Mouse (Mus musculus): ENCODE results near the gene Ets2. TPM values are rescaled to one million over a fixed set of nuclear protein-coding genes. Genes with fewer than 3 reads are reported as not detected.
"Not testable (repeated sequence)": the region's sequence is repeated elsewhere in the genome, so short reads cannot be mapped to it uniquely, and the experiment has no call there.

The Ets2 gene
- polyA plus RNA-seq, 1 experiment = 11.2 TPM

DNA sequence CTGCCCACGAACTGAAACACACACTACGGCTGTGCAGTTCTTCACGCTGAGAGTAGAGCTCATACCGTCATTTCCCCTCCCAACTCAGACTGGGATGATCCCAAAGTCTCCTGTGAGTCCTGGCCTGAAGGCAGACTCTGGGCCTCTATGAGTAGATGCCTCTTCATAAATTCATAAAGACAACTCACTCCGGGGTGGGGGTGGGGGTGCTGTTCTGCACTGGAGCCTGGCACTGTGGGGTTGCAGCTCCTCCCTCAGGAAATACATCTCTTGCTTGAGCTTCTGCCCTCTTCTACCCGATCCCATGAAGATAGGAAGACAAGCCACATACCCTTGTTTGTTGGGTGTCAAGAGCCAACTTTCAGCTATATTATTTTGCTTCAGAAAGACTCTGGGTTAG, 59.9 kb downstream of the Ets2 start:
- TF ChIP-seq POLR2A (IDR thresholded peaks at IDR 0.05; ENCODE audit: borderline replicate concordance, low read depth, low read length) (no peak), CTCF (IDR thresholded peaks at IDR 0.05; ENCODE audit: low read depth, low read length) (no peak)
- Histone ChIP-seq H3K4me3 (ENCODE audit: insufficient read depth, low read length) (no peak overlapping the region), H3K4me1 (ENCODE audit: control insufficient read depth, insufficient read depth, low read length) (no peaks in the 10 kb centered on the region), H3K27ac (ENCODE audit: insufficient read depth, low read depth, low read length) (no peak overlapping the region)

GRCm38 (mm10) chr16:95763201-95763600, 61.3 kb downstream of the Ets2 start:
- Histone ChIP-seq H3K4me3 (ENCODE audit: insufficient read depth, low read length) (no peak overlapping the region), H3K4me1 (ENCODE audit: control insufficient read depth, insufficient read depth, low read length) (no peaks in the 10 kb centered on the region), H3K27ac (ENCODE audit: insufficient read depth, low read depth, low read length) (no peak overlapping the region)
- TF ChIP-seq POLR2A (IDR thresholded peaks at IDR 0.05; ENCODE audit: borderline replicate concordance, low read depth, low read length) (no peak), CTCF (IDR thresholded peaks at IDR 0.05; ENCODE audit: low read depth, low read length) (no peak)

DNA sequence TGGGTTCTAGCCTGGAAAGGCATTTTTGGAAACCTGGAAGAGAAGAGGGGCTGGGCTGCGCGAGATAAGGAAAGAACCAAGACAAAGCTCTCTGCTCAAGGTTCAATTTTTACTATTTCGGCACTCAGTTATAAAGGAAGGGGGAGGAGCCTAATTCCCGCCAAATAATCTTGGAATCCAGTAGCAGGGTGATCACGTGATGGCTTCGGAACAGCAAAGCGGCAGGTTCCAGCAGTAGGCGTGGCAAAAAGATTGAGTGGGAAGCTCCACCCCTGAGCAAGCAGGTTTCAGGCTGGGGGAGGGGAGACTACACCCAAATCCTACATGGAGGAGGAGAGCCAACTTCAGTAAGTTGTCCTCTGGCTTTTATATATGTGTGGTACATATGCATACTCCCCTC, 62.2 kb downstream of the Ets2 start:
- H3K4me3 ChIP-seq (ENCODE audit: insufficient read depth, low read length); H3K4me1 ChIP-seq (ENCODE audit: control insufficient read depth, insufficient read depth, low read length); H3K27ac ChIP-seq (ENCODE audit: insufficient read depth, low read depth, low read length): not testable (repeated sequence)

DNA sequence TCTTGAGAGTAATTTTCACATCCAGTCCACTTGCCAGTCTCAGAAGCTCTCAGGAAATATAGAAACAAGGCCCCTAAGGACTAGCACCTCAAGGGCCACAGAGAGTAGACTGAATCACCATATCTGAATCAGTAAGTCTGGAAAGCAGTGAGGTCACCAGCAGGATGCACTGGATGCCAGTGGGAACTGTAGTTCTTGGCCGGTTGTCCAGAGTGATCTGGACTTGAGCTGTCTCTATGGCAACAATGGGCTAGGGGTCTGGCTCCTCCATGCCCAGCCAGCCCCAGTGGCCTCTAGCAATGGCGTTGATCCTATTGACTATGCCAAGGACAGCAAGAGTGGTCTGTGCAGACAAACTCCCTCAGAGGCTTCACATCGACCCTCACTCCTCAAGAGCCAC, 64.3 kb downstream of the Ets2 start:
- no peak overlapping the region for H3K27ac ChIP-seq (ENCODE audit: insufficient read depth, low read depth, low read length)
- no peaks in the 10 kb centered on the region for H3K4me1 ChIP-seq (ENCODE audit: control insufficient read depth, insufficient read depth, low read length)
- no peak overlapping the region for H3K4me3 ChIP-seq (ENCODE audit: insufficient read depth, low read length)
- TF ChIP-seq POLR2A (IDR thresholded peaks at IDR 0.05; ENCODE audit: borderline replicate concordance, low read depth, low read length) (no peak), CTCF (IDR thresholded peaks at IDR 0.05; ENCODE audit: low read depth, low read length) (no peak)

DNA sequence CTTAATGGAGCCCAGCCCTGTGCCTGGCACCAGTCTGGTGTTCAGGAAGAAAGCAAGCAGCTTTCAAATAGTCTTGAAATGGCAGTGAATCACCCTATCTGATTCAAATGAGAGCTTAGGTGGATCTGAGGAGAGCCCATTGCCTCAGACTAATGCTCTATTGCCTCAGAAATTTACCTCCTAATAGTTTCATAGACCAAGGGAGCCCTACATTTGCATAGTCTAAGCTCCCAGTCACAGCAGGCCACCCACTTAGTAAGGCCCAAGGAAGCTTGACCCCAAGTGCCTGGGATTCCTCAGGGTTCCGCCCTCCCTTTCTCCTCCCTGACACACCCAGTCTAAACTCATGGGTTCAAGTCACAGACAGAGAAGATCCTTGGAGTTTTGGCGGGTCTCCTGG, 65.4 kb downstream of the Ets2 start:
- Histone ChIP-seq H3K4me3 (ENCODE audit: insufficient read depth, low read length) (no peak overlapping the region), H3K4me1 (ENCODE audit: control insufficient read depth, insufficient read depth, low read length) (no peaks in the 10 kb centered on the region), H3K27ac (ENCODE audit: insufficient read depth, low read depth, low read length) (no peak overlapping the region)
- TF ChIP-seq POLR2A (IDR thresholded peaks at IDR 0.05; ENCODE audit: borderline replicate concordance, low read depth, low read length) (no peak), CTCF (IDR thresholded peaks at IDR 0.05; ENCODE audit: low read depth, low read length) (no peak)

- H3K4me3 ChIP-seq (ENCODE audit: insufficient read depth, low read length) = no peak overlapping the region
- H3K27ac ChIP-seq (ENCODE audit: insufficient read depth, low read depth, low read length) = no peak overlapping the region
- H3K4me1 ChIP-seq (ENCODE audit: control insufficient read depth, insufficient read depth, low read length) = no peaks in the 10 kb centered on the region
- TF ChIP-seq POLR2A (IDR thresholded peaks at IDR 0.05; ENCODE audit: borderline replicate concordance, low read depth, low read length) = no peak
- TF ChIP-seq CTCF (IDR thresholded peaks at IDR 0.05; ENCODE audit: low read depth, low read length) = no peak
Observed at GRCm38 (mm10) chr16:95769066-95769995, 67.5 kb downstream of the Ets2 start.

- TF ChIP-seq CTCF (IDR thresholded peaks at IDR 0.05; ENCODE audit: low read depth, low read length) (no peak), POLR2A (IDR thresholded peaks at IDR 0.05; ENCODE audit: borderline replicate concordance, low read depth, low read length) (no peak)
- H3K4me1 ChIP-seq (ENCODE audit: control insufficient read depth, insufficient read depth, low read length) = no peaks in the 10 kb centered on the region
- no peak overlapping the region for H3K27ac ChIP-seq (ENCODE audit: insufficient read depth, low read depth, low read length)
- H3K4me3 ChIP-seq (ENCODE audit: insufficient read depth, low read length) = no peak overlapping the region
Observed at GRCm38 (mm10) chr16:95769996-95770334, 68.1 kb downstream of the Ets2 start.

DNA sequence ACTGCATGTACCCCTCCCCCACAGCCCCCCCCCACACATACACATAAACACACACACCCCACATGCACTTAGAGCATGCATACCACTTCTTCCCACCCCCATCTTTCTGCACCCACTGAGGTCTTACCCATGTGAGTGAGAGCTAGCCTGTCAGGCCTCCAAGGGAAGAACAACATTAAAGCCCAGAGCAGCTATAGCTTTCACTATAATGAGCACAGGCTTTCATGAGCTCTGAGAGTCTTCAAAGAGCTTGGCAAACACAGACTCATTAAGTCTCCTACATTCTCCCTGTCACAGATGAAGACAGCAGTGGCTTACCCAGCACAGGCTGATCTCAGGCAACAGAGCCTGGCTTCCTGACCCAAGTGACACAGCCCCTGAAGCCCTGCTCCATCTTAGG, 68.5 kb downstream of the Ets2 start:
- Histone ChIP-seq H3K4me3 (ENCODE audit: insufficient read depth, low read length) (no peak overlapping the region), H3K4me1 (ENCODE audit: control insufficient read depth, insufficient read depth, low read length) (no peaks in the 10 kb centered on the region), H3K27ac (ENCODE audit: insufficient read depth, low read depth, low read length) (no peak overlapping the region)
- TF ChIP-seq CTCF (IDR thresholded peaks at IDR 0.05; ENCODE audit: low read depth, low read length) (no peak), POLR2A (IDR thresholded peaks at IDR 0.05; ENCODE audit: borderline replicate concordance, low read depth, low read length) (no peak)

Other genes with a start within 250 kb of the Ets2 start
- not detected in 2 replicates for gene Erg, start 115.5 kb upstream of the Ets2 start, polyA plus RNA-seq (2012; ENCODE audit: insufficient read depth, insufficient read length, missing spikeins)

All from bone marrow macrophage, adult 2 months (primary cell).